Mouse (Mus musculus): ENCODE data around the gene B4galnt2.
A peak's percentile ranks its signal among the peaks of the same experiment; 100 is the strongest.

GRCm38 (mm10) chr11:95838999-95839868, 75.5 kb downstream of the B4galnt2 start:
- TF ChIP-seq TCF12 (IDR thresholded peaks at IDR 0.05; ENCODE audit: low read depth, low read length) (peak; percentile 53), POLR2A (IDR thresholded peaks at IDR 0.05; ENCODE audit: low read depth, low read length) (peak; percentile 63)

Measured in CH12.LX (cell line).